Mouse (Mus musculus): ENCODE measurements at regions not wholly inside any gene's neighbourhood (a gene's known extent, or its start where the extent isn't known, plus 50 kb on each side); places are given as distances from the start of the nearest gene placed in this dataset.

DNA sequence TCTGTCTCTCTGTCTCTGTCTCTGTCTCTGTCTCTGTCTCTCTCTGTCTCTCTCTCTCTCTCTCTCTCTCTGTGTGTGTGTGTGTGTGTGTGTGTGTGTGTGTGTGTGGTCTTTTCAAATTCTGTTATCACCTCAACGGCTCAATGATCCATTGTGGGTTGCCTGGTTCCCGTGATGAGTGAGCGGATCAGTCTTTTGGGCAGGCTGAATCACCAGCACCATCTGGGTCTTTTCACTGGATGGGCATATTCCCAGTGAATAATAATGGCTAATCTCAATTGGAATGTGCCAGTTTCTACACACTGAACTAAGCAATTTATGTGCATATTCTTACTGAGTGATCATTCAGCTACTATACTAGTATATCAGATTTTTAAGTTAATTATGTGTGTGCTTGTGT is 216.4 kb downstream of the Lmx1a start:
- DNase-seq, result no peak

DNA sequence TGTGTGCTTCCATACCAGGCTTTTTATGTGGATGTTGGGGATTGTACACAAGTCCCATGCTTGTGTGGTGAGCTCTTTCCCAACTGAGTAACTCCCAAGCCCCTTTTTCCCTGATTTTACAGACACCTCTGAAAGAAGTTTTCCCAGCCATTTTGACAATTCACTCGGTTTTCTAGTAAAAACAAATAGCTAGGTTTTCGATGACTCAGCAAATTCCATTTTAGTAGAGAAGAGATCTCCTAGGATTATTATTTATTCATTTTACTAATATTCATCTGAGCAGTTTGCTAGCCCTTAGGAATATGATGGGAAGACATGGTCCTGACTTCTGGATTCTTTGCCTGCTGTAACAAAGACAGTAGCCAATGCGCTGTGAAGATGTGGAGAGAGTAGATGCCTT is 223.0 kb downstream of the Lmx1a start:
- no peak for DNase-seq

DNA sequence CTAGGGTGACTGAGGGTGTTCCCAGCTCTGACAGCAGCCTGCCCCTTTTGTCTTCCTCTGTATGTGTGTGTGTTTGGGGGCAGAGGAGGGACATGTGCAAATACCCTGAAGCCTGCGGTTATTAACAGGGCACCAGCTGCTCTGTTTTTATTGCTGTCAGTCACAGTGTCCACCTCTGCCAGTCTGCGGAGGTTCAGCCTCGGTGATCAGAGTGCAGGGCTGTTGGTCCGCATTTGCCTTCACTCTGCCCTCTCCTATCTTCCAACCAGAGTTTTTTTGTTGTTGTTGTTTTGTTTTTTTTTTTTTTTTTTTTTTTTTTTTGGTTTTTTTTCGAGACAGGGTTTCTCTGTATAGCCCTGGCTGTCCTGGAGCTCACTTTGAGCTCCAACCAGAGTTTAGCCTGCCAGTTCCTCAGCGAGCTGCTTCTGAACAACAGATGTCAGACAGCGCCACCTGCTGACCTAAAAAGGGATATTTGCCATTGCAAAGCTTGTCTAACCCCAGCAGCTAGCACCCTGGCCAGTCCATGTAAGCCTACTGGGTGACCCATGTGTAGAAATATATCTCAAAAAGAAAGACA is 226.0 kb downstream of the Lmx1a start:
- DNase-seq, result peak; percentile 9 to 10

DNA sequence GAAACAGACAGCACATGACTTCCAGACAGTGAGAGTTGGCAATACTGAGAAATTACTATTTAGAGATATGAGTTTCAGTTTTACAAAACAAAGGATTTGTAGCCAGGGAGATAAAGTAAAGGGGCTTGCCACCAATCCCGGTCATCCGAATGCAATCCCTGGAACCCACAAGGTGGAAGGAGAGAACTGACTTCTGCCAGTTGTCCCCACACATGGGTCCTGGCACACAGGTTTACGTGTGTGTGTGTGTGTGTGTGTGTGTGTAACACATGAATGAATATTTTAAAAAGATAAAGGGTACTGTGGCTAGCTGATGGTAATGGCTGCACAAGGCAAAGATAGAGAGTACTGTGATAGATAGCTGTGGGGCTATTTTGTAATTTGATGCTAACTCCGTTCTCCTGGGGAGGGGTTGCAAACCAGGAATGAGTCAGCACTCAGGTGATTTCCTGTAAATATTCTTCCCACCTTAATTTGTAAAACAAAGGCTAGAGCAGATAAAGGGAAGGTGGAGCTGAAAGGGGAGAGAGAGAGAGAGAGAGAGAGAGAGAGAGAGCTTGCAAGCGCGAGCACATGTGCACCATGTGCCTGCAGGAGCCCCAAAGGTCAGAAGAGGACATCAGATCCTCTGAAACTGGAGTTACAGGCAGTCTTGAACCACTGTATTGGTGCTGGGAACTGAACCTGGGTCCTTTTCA is 226.7 kb downstream of the Lmx1a start:
- DNase-seq, result no peak

DNA sequence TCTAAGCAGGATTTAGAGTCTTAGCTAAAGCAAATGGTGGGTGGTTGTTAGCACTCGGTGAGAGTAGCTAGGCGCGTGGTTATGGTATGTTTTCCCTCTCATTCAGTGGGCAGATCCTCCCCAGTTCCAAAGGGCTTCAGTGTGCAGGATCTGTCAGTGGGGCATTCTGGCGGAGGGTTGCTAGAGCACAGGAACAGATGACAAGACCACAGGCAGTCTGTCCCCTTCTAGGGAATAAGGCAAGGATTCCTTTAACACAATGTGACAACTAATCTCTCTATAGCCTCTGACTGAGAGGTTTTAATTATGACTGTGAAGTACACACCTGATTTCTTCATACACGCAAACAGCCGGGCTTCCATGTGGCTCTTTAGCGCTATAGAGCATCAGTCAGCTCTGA is 233.9 kb downstream of the Lmx1a start:
- DNase-seq, result no peak

DNA sequence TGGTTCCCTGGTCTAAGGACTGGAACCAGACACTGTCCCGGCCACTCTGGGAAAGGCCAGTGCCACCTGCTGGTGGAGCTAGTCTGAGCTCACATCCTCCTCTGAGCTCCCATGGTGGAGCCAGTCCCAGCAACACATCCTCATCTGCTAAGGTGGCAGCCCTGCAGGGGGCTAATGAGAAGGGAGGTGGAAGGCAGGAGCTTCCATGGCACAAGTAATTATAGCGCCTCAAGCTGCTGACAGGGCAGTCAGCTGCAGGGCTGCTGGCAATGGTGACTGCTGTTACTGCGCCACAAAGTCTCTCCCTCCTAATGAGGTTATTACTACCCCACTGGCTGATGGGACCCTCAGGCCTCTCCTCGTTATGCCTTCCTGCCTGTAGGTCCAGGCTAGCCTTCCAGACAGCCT is 239.0 kb downstream of the Lmx1a start:
- no peak for DNase-seq

DNA sequence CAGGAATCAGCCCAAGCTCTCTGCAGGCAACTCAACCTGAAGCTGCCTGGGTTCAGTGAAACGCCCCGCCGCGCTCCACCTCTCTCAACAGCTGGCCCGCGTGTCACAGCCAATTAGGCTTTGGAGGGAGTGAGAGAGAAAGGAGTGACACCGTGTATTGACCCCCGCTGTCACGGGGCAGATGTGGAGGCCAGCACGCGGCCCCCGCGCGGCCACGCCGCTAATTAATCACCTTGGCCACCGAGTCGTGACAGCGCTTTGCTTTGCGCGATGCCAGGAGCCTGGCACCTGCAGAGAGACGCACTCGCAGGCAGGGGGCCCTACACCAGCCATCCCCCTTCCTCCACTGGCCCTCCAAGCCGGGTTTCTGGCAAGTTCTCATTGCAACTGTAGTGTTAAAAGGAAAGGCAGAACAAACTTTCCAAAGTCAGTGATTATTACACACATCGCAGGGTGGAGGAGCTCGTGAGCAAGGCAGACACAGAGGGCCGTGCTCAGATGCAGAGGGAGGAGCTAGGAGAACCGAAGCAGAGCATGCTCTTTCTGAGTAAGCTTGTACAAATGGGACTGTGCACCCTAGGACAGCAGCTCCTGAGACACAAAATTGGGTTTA is 240.8 kb downstream of the Lmx1a start:
- no peak for DNase-seq

DNA sequence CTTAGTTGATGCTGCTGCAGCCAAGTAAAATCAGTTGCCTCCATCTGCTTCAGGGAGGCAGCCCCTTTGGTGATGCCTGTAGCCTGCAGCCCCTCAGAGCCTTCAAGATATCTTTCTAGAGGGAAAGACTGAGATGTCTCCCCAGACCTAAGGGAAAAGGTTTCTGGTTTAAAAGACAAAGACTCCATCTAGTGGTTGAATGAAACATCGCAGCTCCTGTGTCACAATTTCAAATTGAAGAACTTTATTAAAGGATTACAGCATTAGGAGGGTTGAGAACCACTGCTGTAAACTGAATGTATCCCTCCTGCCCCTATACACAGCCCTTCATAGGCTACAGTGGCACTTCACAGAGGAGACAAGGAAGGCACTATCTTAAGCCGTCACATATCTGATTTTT is 243.1 kb downstream of the Lmx1a start:
- no peak for DNase-seq

DNA sequence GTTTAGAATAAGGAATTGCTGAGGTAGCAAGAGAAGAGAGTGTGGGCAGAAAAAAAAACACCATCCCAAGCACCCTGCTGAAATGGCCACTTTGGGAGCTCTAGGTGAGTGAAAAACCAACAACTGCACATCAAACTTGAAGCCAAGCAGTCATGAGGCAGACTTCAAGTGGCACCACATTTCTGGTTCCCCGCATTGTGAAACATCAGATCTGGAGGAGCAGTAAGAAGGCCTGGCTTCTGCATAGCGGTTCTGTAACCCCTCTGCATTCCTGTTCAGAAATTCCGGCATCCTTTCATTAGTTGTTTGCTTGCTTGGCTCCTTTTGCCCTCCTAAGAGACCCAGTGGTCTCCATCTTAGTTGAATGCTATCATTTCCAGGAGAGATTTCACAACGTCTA is 247.7 kb downstream of the Lmx1a start:
- DNase-seq, result no peak

DNA sequence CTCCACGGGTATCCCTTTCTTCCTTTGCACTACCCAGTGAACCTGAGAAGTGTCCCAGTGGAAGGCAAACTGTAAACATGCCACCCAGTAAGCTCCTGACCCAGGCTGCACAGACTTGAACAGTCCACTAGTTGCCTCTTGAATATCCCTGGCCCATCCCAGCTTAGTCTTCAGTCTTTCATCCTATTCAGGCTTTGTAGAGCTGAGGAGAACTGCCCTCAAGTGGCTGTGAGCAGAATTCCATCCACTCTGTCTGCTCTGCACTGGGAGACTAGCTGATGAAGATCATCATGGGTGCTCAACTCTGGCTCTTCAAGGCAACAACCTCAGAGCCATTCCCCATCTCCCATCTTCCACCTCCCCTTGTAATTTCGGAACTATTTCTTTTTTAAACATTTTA is 249.1 kb downstream of the Lmx1a start:
- no peak for DNase-seq

DNA sequence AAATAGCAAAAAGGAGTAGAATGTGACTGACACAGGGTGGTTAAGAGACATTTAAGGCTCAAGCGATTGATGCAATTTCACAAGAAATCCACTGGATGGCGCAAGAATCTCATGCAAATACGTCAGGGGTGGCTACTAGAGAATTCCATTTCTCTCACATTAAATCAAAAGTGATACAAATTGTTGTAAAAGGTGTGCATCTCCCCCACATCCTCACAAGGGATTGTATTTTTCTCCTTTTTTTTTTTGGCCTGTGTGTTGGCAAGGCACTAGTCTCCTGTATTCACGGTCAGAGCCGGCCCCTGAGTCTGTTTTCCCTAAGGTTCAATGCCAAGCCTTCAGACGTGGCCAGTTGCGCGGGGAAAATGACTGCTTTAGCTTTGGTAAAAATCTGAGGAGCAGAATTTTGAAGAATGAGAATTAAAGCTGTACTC is 253.0 kb downstream of the Lmx1a start:
- DNase-seq, result no peak

DNA sequence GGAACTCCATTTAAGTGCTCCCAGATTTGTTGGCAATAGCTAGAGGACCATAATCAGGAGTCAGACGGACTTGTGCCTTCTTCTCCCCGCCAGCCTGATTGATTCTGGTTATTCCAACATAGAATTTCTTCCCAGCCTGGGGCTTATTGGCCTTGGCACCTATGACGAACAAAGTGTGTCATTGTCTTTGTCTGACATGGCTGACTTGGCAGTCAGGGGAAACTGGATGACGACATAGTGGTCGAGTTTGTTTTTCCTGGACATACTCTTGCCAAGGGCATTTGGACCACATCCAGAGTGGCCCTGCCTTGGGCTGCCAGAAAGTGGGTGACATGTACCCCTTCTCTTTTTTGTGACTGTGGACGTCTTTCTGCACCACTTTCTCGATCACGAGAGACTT is 254.1 kb downstream of the Lmx1a start:
- no peak for DNase-seq

DNA sequence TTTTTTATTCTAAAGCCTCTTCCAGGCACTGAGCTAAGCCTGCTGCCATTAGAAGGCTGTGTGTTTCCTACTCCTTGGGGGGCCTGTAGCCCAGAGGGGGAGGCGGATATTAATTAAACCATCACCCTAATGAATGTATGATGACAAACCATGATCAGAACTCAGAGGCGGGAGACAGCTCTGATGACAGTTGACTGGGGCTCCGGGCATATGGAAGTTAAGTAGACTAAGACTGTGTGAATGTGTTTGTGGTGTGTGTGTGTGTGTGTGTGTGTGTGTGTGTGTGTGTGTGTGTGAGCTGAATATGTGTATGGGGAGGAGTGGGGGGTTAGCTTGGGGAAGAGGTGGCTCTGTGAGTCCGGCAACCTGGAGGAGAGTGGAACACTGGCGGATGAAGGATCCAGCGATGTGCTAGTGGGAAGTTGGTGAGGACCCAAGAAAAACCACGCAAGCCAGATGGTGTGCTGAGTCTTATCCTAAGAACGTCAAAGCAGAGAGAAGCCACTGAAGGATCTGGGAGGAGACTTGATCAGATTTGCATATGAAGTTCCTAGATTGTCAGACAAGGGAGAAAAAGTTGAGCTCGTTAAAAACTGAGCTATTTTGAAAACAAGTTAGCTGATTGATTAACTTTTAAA is 256.7 kb downstream of the Lmx1a start:
- no peak for DNase-seq

DNA sequence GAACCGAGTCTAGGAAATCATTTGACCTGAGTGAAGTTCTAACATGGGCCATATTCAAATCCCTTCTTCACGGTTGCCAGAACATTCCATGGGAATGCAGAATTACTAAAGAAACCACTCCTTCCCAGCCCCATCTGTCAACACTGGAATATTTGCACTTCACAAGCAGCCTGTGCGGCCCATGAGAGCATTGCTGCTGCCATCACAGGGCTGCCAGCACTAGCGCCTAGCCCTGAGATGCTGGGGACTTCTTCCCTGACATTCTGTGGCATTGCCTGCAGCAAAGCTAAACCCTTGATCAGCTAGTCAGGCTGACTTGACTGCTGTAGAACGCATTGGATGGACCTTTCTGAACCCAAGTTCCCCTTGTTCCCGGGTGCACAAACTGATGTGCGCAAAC is 258.8 kb downstream of the Lmx1a start:
- DNase-seq, result no peak

DNA sequence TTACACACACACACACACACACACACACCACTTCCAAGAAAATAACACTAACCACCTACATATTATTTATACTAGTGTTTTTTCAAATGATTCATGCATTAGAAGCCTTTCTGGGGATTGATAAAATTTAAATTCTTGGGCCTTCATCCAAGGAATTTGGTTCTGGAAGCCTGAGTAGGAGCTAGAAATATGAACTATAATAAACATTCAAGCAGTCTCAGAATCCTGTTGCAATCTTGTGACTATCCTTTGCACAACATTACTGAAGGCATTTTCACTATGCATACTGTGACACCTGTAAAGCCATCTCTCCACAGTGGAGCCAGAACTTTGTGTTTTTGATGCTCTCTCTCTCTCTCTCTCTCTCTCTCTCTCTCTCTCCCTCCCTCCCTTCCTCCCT is 262.7 kb downstream of the Lmx1a start:
- DNase-seq, result no peak

DNA sequence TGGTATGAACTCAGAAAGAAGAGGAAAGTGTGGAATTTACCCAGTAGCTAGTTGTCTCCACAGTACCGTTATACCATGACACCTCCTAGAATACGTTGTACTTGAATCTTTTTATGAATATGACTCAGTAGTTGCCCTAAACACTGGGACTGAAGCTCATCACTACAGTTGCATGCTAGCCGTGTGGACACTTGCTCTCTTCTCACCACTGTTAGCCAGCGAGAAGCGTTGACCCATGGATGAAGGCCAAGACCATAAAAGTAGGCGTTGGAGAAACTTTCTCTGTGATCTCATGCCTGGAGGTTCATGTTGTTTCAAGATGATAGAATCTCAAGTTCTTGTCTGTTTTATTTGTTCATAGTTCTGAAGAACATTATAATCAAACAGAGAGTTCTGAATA is 269.5 kb downstream of the Lmx1a start:
- DNase-seq, result no peak

DNA sequence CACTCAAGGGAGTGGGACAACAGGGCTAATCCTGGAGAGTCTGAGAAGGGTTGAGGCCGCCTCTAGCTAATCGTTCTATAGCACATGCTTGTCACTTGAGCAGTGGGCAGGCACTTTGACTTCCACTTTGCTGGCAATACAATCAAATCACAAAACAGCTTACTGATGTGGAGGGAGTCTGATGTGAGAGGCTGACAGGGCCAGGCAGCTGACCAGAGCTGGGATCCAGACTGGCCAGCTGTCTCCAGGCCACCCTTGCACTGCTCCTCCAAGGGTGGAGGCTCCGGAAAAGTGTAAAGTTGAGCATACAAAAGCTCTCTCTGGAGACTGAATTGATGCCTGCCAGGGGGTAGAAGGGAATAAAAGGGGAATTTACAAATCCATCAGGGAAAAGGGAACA is 280.5 kb downstream of the Lmx1a start:
- no peak for DNase-seq

DNA sequence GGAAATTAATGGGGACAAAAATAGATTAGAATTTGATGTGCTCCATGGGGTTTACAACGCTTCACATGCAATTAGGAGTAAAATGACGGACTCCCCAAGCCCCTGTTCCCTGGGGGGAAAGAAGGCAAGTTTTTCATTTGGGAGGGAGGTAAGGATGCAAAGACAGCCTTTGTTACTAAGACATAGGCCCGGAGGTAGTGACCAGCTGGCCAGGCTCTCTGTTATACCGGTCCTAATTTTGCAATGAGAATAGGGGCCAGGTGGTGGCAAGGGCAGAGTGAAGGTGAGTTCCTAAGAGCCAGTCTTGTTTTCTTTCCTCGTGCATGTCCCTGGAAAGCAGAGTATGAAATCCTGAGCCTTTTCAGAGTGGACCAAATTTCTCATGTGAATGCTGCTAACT is 280.9 kb downstream of the Lmx1a start:
- DNase-seq, result no peak

DNA sequence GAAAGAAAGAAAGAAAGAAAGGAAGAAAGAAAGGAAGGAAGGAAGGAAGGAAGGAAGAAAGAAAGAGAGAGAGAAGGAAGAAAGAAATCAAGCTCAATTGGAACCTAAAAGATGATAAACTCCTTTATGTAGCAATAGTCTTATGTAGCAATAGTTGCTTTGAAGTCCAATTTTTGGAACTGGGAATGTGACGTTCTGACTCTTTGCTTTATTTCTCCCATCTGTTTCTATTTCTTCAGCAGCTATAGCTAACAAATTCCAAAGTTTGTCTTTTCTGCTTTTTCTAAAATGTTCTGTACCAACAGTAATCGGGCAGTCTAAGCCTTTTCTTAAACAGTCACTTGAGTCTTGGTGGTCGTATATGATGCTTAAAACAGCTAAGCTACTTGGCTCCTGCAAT is 287.7 kb downstream of the Lmx1a start:
- no peak for DNase-seq

DNA sequence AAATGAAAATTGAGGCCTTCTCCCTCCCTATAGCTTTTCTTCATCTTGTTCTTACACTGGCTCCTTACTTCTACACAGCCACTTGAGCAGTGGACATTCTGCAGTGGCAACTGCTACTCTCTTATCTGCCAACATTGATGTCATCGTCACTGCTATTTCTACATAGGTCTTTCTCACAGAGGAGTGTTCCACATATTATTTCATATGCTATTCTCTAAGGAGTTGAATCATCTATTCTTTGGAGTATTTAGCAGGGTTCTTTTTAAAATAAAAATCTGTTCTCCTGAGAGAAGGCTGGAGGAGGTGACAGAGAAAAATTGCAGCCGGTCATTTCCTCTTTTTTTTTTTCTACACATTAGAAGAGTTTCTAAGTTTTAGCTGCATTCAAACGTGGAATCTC is 290.1 kb downstream of the Lmx1a start:
- DNase-seq, result no peak

DNA sequence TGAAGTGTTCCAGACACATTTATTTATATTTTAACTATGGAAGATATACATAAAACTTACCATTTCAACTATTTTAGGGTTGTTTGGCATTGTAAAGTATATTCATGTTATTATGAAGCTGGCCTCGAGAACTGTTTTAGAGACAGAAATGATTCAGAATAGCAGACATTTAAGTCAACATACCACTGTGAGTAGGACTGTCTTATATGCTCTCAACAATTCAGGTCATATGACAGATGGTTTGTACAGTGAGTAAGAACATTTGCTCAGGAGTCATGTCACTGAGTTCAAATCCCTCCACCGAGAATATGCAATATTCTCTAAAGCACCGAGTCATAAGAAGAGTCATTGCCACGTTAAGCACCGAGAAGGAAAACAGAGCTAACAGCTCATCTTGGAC is 290.6 kb downstream of the Lmx1a start:
- no peak for DNase-seq

DNA sequence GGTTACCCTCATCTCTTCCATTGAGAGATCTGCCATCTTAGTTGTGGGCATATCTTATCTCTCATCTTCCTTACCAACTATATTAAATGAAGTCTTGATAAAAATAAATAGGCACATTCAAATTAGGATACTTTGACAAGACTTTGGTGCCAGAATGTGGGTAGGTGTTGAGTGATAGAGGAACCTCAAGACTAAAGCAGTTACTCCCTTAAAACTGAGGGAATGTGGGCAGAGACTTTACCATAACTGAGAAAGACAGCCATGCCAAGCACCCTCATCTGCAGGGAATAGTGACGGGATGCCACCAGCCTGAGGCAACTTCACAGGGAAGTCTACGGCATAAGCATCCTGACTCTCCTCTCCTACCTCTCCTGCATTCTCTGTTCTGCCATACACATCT is 292.3 kb downstream of the Lmx1a start:
- DNase-seq, result no peak

DNA sequence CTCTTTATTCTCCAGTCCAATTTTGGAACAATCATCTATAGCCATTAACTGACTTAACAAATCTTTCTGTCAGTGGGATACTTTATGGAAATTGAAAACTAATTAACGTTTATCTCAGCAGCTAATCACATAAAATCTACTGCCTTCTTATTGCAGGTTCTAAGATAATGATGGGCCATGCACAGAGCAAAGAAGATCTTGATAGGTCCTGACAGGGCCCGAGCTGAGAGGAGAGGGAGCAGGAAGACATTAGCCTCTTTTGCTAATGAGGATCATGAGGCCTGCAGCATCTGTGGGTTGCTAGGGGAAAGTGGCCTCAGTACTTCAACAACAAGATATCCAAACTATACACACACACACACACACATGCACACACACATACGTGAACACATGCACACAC is 318.4 kb downstream of the Lmx1a start:
- DNase-seq, result no peak

DNA sequence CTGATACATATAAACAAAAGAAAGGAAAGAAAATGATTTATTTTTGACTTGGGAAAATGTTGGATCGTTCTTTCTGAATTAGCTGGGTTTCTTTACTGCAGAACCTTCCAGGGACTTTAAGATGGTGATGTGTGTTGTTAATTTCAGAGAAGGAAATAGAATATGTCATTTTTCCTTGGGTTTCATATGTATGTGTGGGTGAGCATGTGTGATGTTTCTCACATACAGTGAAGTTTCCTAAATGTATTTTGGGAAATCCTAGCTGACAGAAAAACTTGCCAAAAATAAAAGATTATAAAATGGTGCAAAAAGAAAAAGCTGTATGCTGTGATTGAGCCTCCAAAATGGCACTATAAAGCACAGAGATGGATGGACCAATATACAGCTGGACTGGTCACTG is 319.2 kb downstream of the Lmx1a start:
- DNase-seq, result no peak

Data from thymus, postnatal 36 days (tissue).